Mouse (Mus musculus) monocyte, adult 2 months (primary cell): ENCODE measurements around the gene Mapk3.

Source experiments
- DNase-seq, 2 experiments: peaks; one replicate each; pipeline ENCODE4 v3.0.0; 2022; ENCODE audit warnings: low spot score in 2 of 2, low read depth in 1 of 2

The Mapk3 gene

GRCm38 (mm10) chr7:126800269-126801056 is 41.1 kb downstream of the Mapk3 start:
- no peak for DNase-seq

GRCm38 (mm10) chr7:126801057-126801422 is 41.6 kb downstream of the Mapk3 start:
- DNase-seq, result no peak

- DNase-seq, result no peak
Measured at GRCm38 (mm10) chr7:126802134-126802889, 42.9 kb downstream of the Mapk3 start.

- no peak for DNase-seq
Measured at GRCm38 (mm10) chr7:126803181-126803580, 43.8 kb downstream of the Mapk3 start.

GRCm38 (mm10) chr7:126803751-126804150 is 44.4 kb downstream of the Mapk3 start:
- DNase-seq, result no peak

- no peak for DNase-seq
Measured at GRCm38 (mm10) chr7:126806956-126807355, 47.6 kb downstream of the Mapk3 start.

- no peak for DNase-seq
Measured at GRCm38 (mm10) chr7:126807405-126807804, 48.0 kb downstream of the Mapk3 start.

GRCm38 (mm10) chr7:126808703-126809455 is 49.5 kb downstream of the Mapk3 start:
- no peak for DNase-seq

- no peak for DNase-seq
Measured at GRCm38 (mm10) chr7:126809723-126810369, 50.4 kb downstream of the Mapk3 start.
